Mouse (Mus musculus): Measurements from ENCODE around the gene Cfap46. TPM values are rescaled to one million over a fixed set of nuclear protein-coding genes. Genes with fewer than 3 reads are reported as not detected.

Gene Cfap46
- polyA plus RNA-seq (2015; fragmentation: Nextera tagmentation; extraction: Ambion mirVana), result 1.7 and 2.7 TPM in 2 replicates

DNA sequence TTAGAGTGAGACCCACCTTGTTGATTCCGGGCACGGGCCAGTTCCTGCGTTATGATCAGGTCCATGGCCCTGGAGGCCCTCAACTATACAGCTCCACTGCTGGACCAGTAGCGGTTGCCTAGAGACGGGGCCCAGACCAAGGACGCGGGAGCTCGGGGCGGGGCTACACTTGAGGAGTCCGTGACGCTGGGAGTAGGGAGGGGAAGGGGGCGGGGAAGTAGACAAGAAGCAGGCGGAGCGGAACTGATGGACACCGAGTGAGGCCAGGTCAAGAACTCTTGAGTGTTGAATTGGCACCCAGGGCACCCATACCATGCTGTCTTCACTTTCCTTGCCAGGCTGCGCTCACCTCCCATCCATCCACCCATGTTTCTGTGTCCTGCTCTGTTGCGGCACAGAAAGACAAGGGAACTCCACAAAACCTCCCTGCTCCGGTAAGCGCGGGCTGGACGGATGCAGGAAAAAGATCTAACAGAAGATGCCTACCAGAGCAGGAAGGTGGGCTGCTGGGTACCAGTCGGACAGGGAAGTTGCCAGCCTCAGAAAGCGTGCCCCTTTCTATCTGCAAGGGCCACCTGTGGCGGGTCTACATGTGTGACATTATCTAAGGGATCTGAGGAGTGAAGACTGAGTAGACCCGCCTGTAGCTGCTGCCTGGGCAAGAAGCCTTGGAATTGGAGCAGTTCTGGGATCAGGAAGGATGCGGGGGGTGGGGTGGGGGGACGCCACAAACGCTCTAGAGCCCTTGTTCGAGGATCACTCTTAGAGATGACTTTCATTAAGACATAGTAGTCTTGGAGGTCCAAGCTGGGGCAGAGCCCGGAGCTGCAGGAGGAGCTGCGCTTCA, at the start of gene Cfap46:
Gene Cfap46 (minus strand): TSS at position 112 of the 847 bp plus-strand sequence.
- H3K4me3 ChIP-seq (ENCODE audit: low read depth, low read length), result peak within 1 kb of the TSS; percentile 42
- DNase-seq (ENCODE audit: low spot score), result peak; percentile 89

DNA sequence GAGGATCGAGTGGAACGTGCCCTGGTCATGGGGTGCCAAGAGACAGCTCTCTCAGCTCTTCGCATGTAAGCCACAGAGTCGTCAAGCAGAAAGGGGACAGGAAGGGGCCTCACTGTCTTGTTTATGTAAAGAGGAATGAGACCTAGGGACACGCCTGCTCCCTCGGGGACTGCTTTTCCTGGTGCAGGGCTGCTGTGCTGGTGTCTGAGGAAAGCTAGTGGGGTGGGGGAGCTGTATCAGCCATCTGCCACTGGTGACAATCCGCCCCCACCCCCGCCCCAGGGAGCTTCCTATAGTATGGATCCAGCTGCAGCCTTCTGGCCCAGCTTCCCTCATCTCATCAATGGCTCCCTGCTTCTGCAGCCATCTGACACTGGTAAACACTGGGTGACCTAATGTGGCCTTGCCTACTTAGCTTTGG, 47.7 kb upstream of the Cfap46 start:
- Histone ChIP-seq H3K27me3 (replicated peaks; ENCODE audit: insufficient read depth, low read length) (no peaks in the 10 kb centered on the region), H3K27ac (ENCODE audit: low read length) (peak overlapping the region; percentile 47), H3K9ac (replicated peaks; ENCODE audit: low read depth) (no peak overlapping the region), H3K4me1 (ENCODE audit: insufficient read depth, low read depth, low read length) (no peaks in the 10 kb centered on the region), H3K4me2 (replicated peaks; ENCODE audit: low read depth, low read length) (no peak overlapping the region), H3K4me3 (ENCODE audit: low read depth, low read length) (no peak overlapping the region), H3K9me3 (ENCODE audit: low read length) (no peaks in the 10 kb centered on the region), H3K36me3 (ENCODE audit: insufficient read depth, low read length) (no peaks in the 10 kb centered on the region)
- TF ChIP-seq EP300 (IDR thresholded peaks at IDR 0.05), result no peak; the same call in 1 of the 2 replicates
- no peak for TF ChIP-seq CTCF (IDR thresholded peaks at IDR 0.05)
- DNase-seq (ENCODE audit: low spot score) (peak; percentile 54), ATAC-seq (peak; percentile 90)
- WGBS, result 25% methylated on average over 8 of the region's 8 CpGs

More for the DNA sequence above, at the start of gene Cfap46:
- H3K27ac ChIP-seq (ENCODE audit: low read length), result no peak within 1 kb of the TSS; the same call in 1 of the 2 replicates
- no peak within 1 kb of the TSS for H3K9ac ChIP-seq (replicated peaks; ENCODE audit: low read depth)
- H3K36me3 ChIP-seq (ENCODE audit: insufficient read depth, low read length), result no peaks in the 10 kb centered on the region
- peak; percentile 90 for ATAC-seq
- H3K4me1 ChIP-seq (ENCODE audit: insufficient read depth, low read depth, low read length), result peaks cover 5% of the 10 kb centered on the region; the same call in 1 of the 2 replicates
- H3K4me2 ChIP-seq (replicated peaks; ENCODE audit: low read depth, low read length), result peak within 1 kb of the TSS; percentile 73
- TF ChIP-seq CTCF (IDR thresholded peaks at IDR 0.05), result no peak
- no peak for TF ChIP-seq EP300 (IDR thresholded peaks at IDR 0.05)
- WGBS, result under 1% methylated on average over 31 of the region's 31 CpGs
- H3K27me3 ChIP-seq (replicated peaks; ENCODE audit: insufficient read depth, low read length), result no peaks in the 10 kb centered on the region
- no peaks in the 10 kb centered on the region for H3K9me3 ChIP-seq (ENCODE audit: low read length)

- ATAC-seq, result no peak
- Histone ChIP-seq H3K27ac (ENCODE audit: low read length) (no peak overlapping the region), H3K4me1 (ENCODE audit: insufficient read depth, low read depth, low read length) (no peaks in the 10 kb centered on the region), H3K4me3 (ENCODE audit: low read depth, low read length) (no peak overlapping the region), H3K4me2 (replicated peaks; ENCODE audit: low read depth, low read length) (no peak overlapping the region), H3K9me3 (ENCODE audit: low read length) (no peaks in the 10 kb centered on the region), H3K36me3 (ENCODE audit: insufficient read depth, low read length) (no peaks in the 10 kb centered on the region), H3K9ac (replicated peaks; ENCODE audit: low read depth) (no peak overlapping the region), H3K27me3 (replicated peaks; ENCODE audit: insufficient read depth, low read length) (no peaks in the 10 kb centered on the region)
- TF ChIP-seq CTCF (IDR thresholded peaks at IDR 0.05) (no peak), EP300 (IDR thresholded peaks at IDR 0.05) (no peak)
- no peak for DNase-seq (ENCODE audit: low spot score)
- 33% methylated on average over 3 of the region's 3 CpGs for WGBS
These were observed 43.5 kb upstream of the Cfap46 start for GRCm38 (mm10) chr7:139727072-139727471.

- Histone ChIP-seq H3K36me3 (ENCODE audit: insufficient read depth, low read length) (no peaks in the 10 kb centered on the region), H3K27me3 (replicated peaks; ENCODE audit: insufficient read depth, low read length) (no peaks in the 10 kb centered on the region), H3K4me3 (ENCODE audit: low read depth, low read length) (no peak overlapping the region), H3K9ac (replicated peaks; ENCODE audit: low read depth) (no peak overlapping the region), H3K4me1 (ENCODE audit: insufficient read depth, low read depth, low read length) (no peaks in the 10 kb centered on the region), H3K27ac (ENCODE audit: low read length) (no peak overlapping the region), H3K9me3 (ENCODE audit: low read length) (no peaks in the 10 kb centered on the region), H3K4me2 (replicated peaks; ENCODE audit: low read depth, low read length) (no peak overlapping the region)
- no peak for DNase-seq (ENCODE audit: low spot score)
- TF ChIP-seq CTCF (IDR thresholded peaks at IDR 0.05) (no peak), EP300 (IDR thresholded peaks at IDR 0.05) (no peak)
- no peak for ATAC-seq
- WGBS, result 26% methylated on average over 1 of the region's 1 CpGs
These were observed 42.0 kb upstream of the Cfap46 start for GRCm38 (mm10) chr7:139725641-139726040.

- 81% methylated on average over 4 of the region's 4 CpGs for WGBS
- H3K27me3 ChIP-seq (replicated peaks; ENCODE audit: insufficient read depth, low read length), result no peaks in the 10 kb centered on the region
These were observed 40.4 kb upstream of the Cfap46 start for GRCm38 (mm10) chr7:139723986-139724385.

DNA sequence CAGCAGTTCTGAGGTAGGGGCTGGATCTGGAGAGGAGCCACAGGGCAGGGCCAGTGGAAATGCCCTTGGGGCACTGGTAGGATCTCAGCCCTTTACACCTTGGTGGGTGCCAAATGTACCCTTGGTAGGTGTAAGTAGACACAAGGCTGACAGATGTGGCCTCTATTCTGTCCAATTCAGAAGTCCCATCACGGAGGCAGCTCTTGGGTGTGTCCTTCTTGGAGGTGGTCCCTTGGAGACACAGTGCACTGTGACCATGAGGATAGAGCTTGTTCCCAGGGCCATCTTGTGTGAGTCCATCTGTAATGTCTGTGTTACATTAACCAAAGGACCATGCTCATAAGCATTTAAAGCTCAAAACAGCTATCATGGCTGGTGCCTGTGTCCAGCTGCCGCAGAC, 37.6 kb upstream of the Cfap46 start:
- DNase-seq (ENCODE audit: low spot score) (no peak), ATAC-seq (no peak)
- Histone ChIP-seq H3K27ac (ENCODE audit: low read length) (no peak overlapping the region), H3K9ac (replicated peaks; ENCODE audit: low read depth) (no peak overlapping the region), H3K4me1 (ENCODE audit: insufficient read depth, low read depth, low read length) (no peaks in the 10 kb centered on the region), H3K36me3 (ENCODE audit: insufficient read depth, low read length) (no peaks in the 10 kb centered on the region), H3K4me3 (ENCODE audit: low read depth, low read length) (no peak overlapping the region), H3K4me2 (replicated peaks; ENCODE audit: low read depth, low read length) (no peak overlapping the region), H3K27me3 (replicated peaks; ENCODE audit: insufficient read depth, low read length) (no peaks in the 10 kb centered on the region), H3K9me3 (ENCODE audit: low read length) (no peaks in the 10 kb centered on the region)
- TF ChIP-seq CTCF (IDR thresholded peaks at IDR 0.05) (no peak), EP300 (IDR thresholded peaks at IDR 0.05) (no peak)
- WGBS, result 88% methylated on average over 2 of the region's 2 CpGs

More at GRCm38 (mm10) chr7:139723986-139724385, 40.4 kb upstream of the Cfap46 start:
- Histone ChIP-seq H3K9ac (replicated peaks; ENCODE audit: low read depth) (no peak overlapping the region), H3K36me3 (ENCODE audit: insufficient read depth, low read length) (no peaks in the 10 kb centered on the region), H3K27ac (ENCODE audit: low read length) (no peak overlapping the region), H3K4me3 (ENCODE audit: low read depth, low read length) (no peak overlapping the region), H3K4me1 (ENCODE audit: insufficient read depth, low read depth, low read length) (no peaks in the 10 kb centered on the region), H3K4me2 (replicated peaks; ENCODE audit: low read depth, low read length) (no peak overlapping the region), H3K9me3 (ENCODE audit: low read length) (no peaks in the 10 kb centered on the region)
- DNase-seq (ENCODE audit: low spot score) (no peak), ATAC-seq (no peak)
- TF ChIP-seq CTCF (IDR thresholded peaks at IDR 0.05), result no peak
- no peak for TF ChIP-seq EP300 (IDR thresholded peaks at IDR 0.05)

Data from lung, postnatal 0 days (tissue).